Mouse (Mus musculus): Measurements from ENCODE around the gene Cct8. TPM values are rescaled to one million over a fixed set of nuclear protein-coding genes. Genes with fewer than 3 reads are reported as not detected.

Cct8 gene
- polyA plus RNA-seq (2012; rRNA removed; ENCODE audit: low replicate concordance) = 14.3 and 28.2 TPM in 2 replicates

GRCm38 (mm10) chr16:87495716-87496447 is at the start of gene Cct8:
Cct8 (minus strand) TSS chr16:87495873.

GRCm38 (mm10) chr16:87454419-87455179 is 41.1 kb downstream of the Cct8 start, which contains the start of gene Usp16:
Usp16 (plus strand) TSS chr16:87454703.

GRCm38 (mm10) chr16:87440184-87440686 is 55.4 kb downstream of the Cct8 start, which contains the start of gene Rwdd2b:
Rwdd2b (minus strand) TSS chr16:87440573.

Other genes with a start within 250 kb of the Cct8 start
- gene N6amt1, start 141.7 kb downstream of the Cct8 start, polyA plus RNA-seq (2012; rRNA removed; ENCODE audit: low replicate concordance) = 6.2 and 8.9 TPM in 2 replicates
- gene Ltn1, start 63.3 kb downstream of the Cct8 start, polyA plus RNA-seq (2012; rRNA removed; ENCODE audit: low replicate concordance) = 3.6 and 7.1 TPM in 2 replicates
- gene Rwdd2b, start 55.3 kb downstream of the Cct8 start, polyA plus RNA-seq (2012; rRNA removed; ENCODE audit: low replicate concordance) = 2.4 and 4.6 TPM in 2 replicates
- gene Usp16, start 41.2 kb downstream of the Cct8 start, polyA plus RNA-seq (2012; rRNA removed; ENCODE audit: low replicate concordance) = 12.9 and 32.6 TPM in 2 replicates
- 0.74 and 2.4 TPM in 2 replicates for gene Map3k7cl, start 57.5 kb upstream of the Cct8 start, polyA plus RNA-seq (2012; rRNA removed; ENCODE audit: low replicate concordance)
- 8.8 and 9.3 TPM in 2 replicates for gene Bach1, start 203.1 kb upstream of the Cct8 start, polyA plus RNA-seq (2012; rRNA removed; ENCODE audit: low replicate concordance)

All from mammary gland, adult 2 months (tissue).